Comparison of ENCODE assay signal across 11 mouse cellular contexts in the genomic region with DNA sequence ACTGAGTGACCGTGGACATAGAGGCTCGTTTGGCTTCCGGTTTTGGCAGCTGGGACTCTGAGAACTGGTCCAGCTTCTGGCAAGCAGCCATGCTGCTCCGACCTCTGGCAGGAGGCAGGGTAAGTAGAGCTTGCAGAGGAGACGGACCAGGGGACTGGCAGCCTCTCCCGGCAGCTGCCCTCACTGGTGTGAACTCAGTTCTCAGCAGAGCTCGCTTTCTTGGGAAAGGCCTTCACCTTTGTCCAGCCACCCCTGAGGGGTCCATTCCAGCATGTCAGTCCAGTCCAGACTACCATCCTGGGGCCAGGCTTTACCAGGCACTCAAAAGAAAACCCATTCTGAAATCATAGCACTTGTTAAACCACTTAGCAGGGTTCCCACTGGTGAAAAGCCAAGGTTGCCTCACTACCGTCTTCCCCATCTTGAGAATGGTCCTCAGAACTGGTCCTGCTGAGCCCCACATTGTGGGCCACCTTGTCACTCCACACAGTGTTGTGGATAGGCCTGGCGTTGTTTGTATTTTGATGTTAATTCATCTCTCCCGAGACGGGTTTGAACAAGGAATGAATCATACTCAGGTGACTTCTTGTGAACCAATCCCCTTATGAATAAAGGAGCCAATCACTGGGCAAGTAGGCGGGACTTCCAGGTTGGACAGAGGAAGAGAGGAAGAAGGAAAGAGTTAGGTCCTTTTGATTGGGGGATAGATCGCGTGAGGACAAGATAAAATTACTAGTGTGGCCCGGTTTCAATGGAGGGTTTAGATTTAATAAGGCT. TPM values are rescaled to one million over a fixed set of nuclear protein-coding genes. Genes with fewer than 3 reads are reported as not detected.
DNase-seq lines count a peak whose midpoint lies in the region; ATAC-seq and TF ChIP-seq lines count a peak whose summit lies in the region.
"Had no signal": no experiment of that assay in that cellular context is flagged by ENCODE, and none has a peak within 500 bp of the region (broad histone marks: within the 10 kb centered on the region; RNA-seq: fewer than 3 reads in every experiment).

No protein-coding gene starts in this region.

- peak; percentile 34 to 52 for DNase-seq in heart, postnatal 14 days
- no peak for DNase-seq in heart, adult 8-10 months (ENCODE audit: low spot score)
- DNase-seq in lung, postnatal 36 days: peak; percentile 41
- no peak for DNase-seq in lung, adult 2 months
- DNase-seq in gastrocnemius, adult 2 months: peak; percentile 80
- peak; percentile 50 for DNase-seq in right cerebral cortex, postnatal 4 days

- TF ChIP-seq POLR2A in lung, adult 2 months (IDR thresholded peaks at IDR 0.05; ENCODE audit: borderline replicate concordance, extremely low read depth, low read depth, low read length): no peak

- ATAC-seq in megakaryocyte, adult 5-6 weeks (ENCODE audit: poor library complexity, severe bottlenecking): no peak
- ATAC-seq: intestine, embryonic 15.5 days had no signal

- H3K4me1 ChIP-seq in lung, adult 2 months (ENCODE audit: control insufficient read depth, insufficient read depth, low read length): no peaks in the 10 kb centered on the region
- H3K4me1 ChIP-seq: intestine, embryonic 15.5 days had no signal

- no peak overlapping the region for H3K4me3 ChIP-seq in lung, adult 2 months (replicated peaks; ENCODE audit: extremely low read depth, low read depth, low read length)
- H3K4me3 ChIP-seq in gastrocnemius, adult 2 months: no peak overlapping the region
- H3K4me3 ChIP-seq: intestine, embryonic 15.5 days; myocyte had no signal

- intact Hi-C loops in heart, postnatal 14 days (cut with DNase I): no loop called here
- intact Hi-C loops in gastrocnemius, adult 2 months (cut with DNase I): no loop called here

- WGBS in lung, adult 2 months: 61% methylated on average over 15 of the region's 15 CpGs

- no peak overlapping the region for H3K27ac ChIP-seq in gastrocnemius, adult 2 months
- H3K27ac ChIP-seq: intestine, embryonic 15.5 days had no signal

- TF ChIP-seq CTCF in lung, adult 2 months (IDR thresholded peaks at IDR 0.05; ENCODE audit: insufficient read depth, low read length): no peak
- TF ChIP-seq CTCF in gastrocnemius, adult 2 months (IDR thresholded peaks at IDR 0.05): no peak

RNA-seq across cellular contexts. Expression of a gene that starts 12.3 kb away (rescaled TPM):
- not detected for total RNA-seq in heart, postnatal 14 days (2021)
- total RNA-seq in heart, adult 8-10 months (2022): not detected
- not detected in 2 replicates for polyA plus RNA-seq in lung, adult 2 months (2012; rRNA removed)
- total RNA-seq in gastrocnemius, adult 2 months (2021): not detected
- not detected in 2 replicates for total RNA-seq in megakaryocyte, adult 5-6 weeks (2015)
- total RNA-seq in megakaryocyte, adult 5-6 weeks (2017): not detected in 2 replicates
- total RNA-seq: G1E; left cerebral cortex, postnatal 25 days had no signal
- polyA plus RNA-seq: G1E; intestine, embryonic 15.5 days; myocyte had no signal

RNA-seq across cellular contexts. Expression of a gene that starts 18.6 kb away (rescaled TPM):
- total RNA-seq in heart, postnatal 14 days (2021): 10 to 100 TPM; 15.7 to 18.0 TPM
- 10 to 100 TPM; 12.6 to 15.7 (median 14.3) TPM for total RNA-seq in heart, adult 8-10 months (2022)
- polyA plus RNA-seq in lung, adult 2 months (2012; rRNA removed): 17.7 and 18.3 TPM in 2 replicates
- 1 to 10 TPM; 2.2 to 3.0 TPM for total RNA-seq in gastrocnemius, adult 2 months (2021)
- total RNA-seq in megakaryocyte, adult 5-6 weeks (2015): 0.85 and 1.0 TPM in 2 replicates
- 0.73 and 2.4 TPM in 2 replicates for total RNA-seq in megakaryocyte, adult 5-6 weeks (2017)
- polyA plus RNA-seq: G1E, myocyte had no signal

Comparison
In these comparisons a context has a peak if more than half of its experiments do, and no peak if none do; other contexts are left out.
1. DNase-seq: peak in heart, postnatal 14 days (2 of 2), lung, postnatal 36 days (single experiment), gastrocnemius, adult 2 months (single experiment) and right cerebral cortex, postnatal 4 days (single experiment); none in heart, adult 8-10 months (single experiment) and lung, adult 2 months (single experiment).